Mouse (Mus musculus) cerebellum, adult 2 months (tissue): ENCODE data around the gene Gm19684. TPM values are rescaled to one million over a fixed set of nuclear protein-coding genes. Genes with fewer than 3 reads are reported as not detected.
"Not testable (repeated sequence)": the region's sequence is repeated elsewhere in the genome, so short reads cannot be mapped to it uniquely, and the experiment has no call there.

Experiments
- DNase-seq, 2 experiments: peaks; one replicate each; pipeline ENCODE4 v3.0.0; 2021
- H3K27ac ChIP-seq: fragments of 200-500 bp; 2 replicates; pipeline ENCODE4 v1.5.1; 2012; ENCODE audit warnings: low read length, control low read depth, inconsistent platforms; ENCODE audit not compliant: insufficient read depth
- H3K27me3 ChIP-seq: fragments of 200-500 bp; 2 replicates; pipeline ENCODE4 v1.6.1; 2012; ENCODE audit warnings: inconsistent platforms, mild to moderate bottlenecking, low read length, moderate library complexity; ENCODE audit not compliant: control insufficient read depth, insufficient read depth
- H3K4me1 ChIP-seq: fragments of 200-500 bp; 2 replicates; pipeline ENCODE4 v1.6.1; 2011; ENCODE audit warnings: low read length; ENCODE audit not compliant: control insufficient read depth, insufficient read depth
- H3K4me3 ChIP-seq: fragments of 200-500 bp; replicated peaks from 2 replicates; pipeline ENCODE3; 2011; ENCODE audit warnings: mild to moderate bottlenecking, low read depth, low read length, control low read depth; ENCODE audit not compliant: insufficient read depth
- CTCF ChIP-seq: fragments of 200-500 bp; IDR thresholded peaks from 2 replicates; pipeline ENCODE4 v1.5.1; 2011; ENCODE audit warnings: low read depth, mild to moderate bottlenecking, control low read depth, low read length, moderate library complexity, borderline replicate concordance; ENCODE audit not compliant: insufficient read depth
- POLR2A ChIP-seq: fragments of 200-500 bp; IDR thresholded peaks from 2 replicates; pipeline ENCODE4 v1.6.1; 2011; ENCODE audit warnings: low read length, control low read depth, borderline replicate concordance; ENCODE audit not compliant: insufficient read depth
- WGBS: fragments of 180-500 bp; shearing (Covaris S2); methylation state at CpG from one replicate; pipeline ENCODE4 v1.1.7; 2018; 5-methylcytosine and 5-hydroxymethylcytosine counted together
- polyA plus RNA-seq: library from polyadenylated mRNA; depleted of rRNA; stranded (reverse); fragments of >200 nt; gene quantifications from 2 replicates; pipeline ENCODE4 v1.2.3, GENCODE M21; 2012

The Gm19684 gene
- polyA plus RNA-seq, 1 experiment = not detected

GRCm38 (mm10) chr17:36093936-36094335 is 27.5 kb upstream of the Gm19684 start:
- Histone ChIP-seq H3K27ac (no peak overlapping the region), H3K4me1 (no peaks in the 10 kb centered on the region), H3K4me3 (no peak overlapping the region), H3K27me3 (no peaks in the 10 kb centered on the region)
- no peak for TF ChIP-seq CTCF
- no peak for TF ChIP-seq POLR2A
- DNase-seq = no peak
- 30% methylated on average over 3 of the region's 3 CpGs for WGBS

- WGBS = 47% methylated on average over 2 of the region's 2 CpGs
- not testable (repeated sequence) for H3K4me3 ChIP-seq, H3K27ac ChIP-seq, H3K4me1 ChIP-seq, DNase-seq, H3K27me3 ChIP-seq
Observed at GRCm38 (mm10) chr17:36099603-36100002, 21.9 kb upstream of the Gm19684 start.

- H3K4me3 ChIP-seq, H3K4me1 ChIP-seq, H3K27ac ChIP-seq, H3K27me3 ChIP-seq: not testable (repeated sequence)
- 46% methylated on average over 12 of the region's 12 CpGs for WGBS
- DNase-seq = peak in 1 of 2 experiments; percentile 18
Observed at GRCm38 (mm10) chr17:36102091-36102490, 19.4 kb upstream of the Gm19684 start.

- H3K4me1 ChIP-seq, H3K27ac ChIP-seq, H3K4me3 ChIP-seq, H3K27me3 ChIP-seq, DNase-seq: not testable (repeated sequence)
- 44% methylated on average over 3 of the region's 3 CpGs for WGBS
Observed at GRCm38 (mm10) chr17:36110129-36110528, 11.3 kb upstream of the Gm19684 start.

GRCm38 (mm10) chr17:36110641-36111509 is 10.6 kb upstream of the Gm19684 start:
- WGBS = under 1% methylated on average over 57 of the region's 57 CpGs
- peak; percentile 22; the same call in 1 of the 2 replicates for TF ChIP-seq CTCF
- H3K27me3 ChIP-seq, H3K4me3 ChIP-seq, H3K4me1 ChIP-seq, H3K27ac ChIP-seq: not testable (repeated sequence)
- DNase-seq = peak in 1 of 2 experiments; percentile 19

- not testable (repeated sequence) for H3K4me1 ChIP-seq, H3K27ac ChIP-seq, H3K27me3 ChIP-seq, DNase-seq, H3K4me3 ChIP-seq
- under 1% methylated on average over 10 of the region's 10 CpGs for WGBS
Observed at GRCm38 (mm10) chr17:36111510-36111868, 10.0 kb upstream of the Gm19684 start.

GRCm38 (mm10) chr17:36113979-36114593 is 7.4 kb upstream of the Gm19684 start:
- H3K27me3 ChIP-seq, H3K4me3 ChIP-seq, H3K4me1 ChIP-seq, H3K27ac ChIP-seq: not testable (repeated sequence)
- 20% methylated on average over 6 of the region's 6 CpGs for WGBS
- DNase-seq = peak; percentile 13 to 38
- TF ChIP-seq CTCF = peak; percentile 46; the same call in 1 of the 2 replicates

- WGBS = 26% methylated on average over 3 of the region's 3 CpGs
- not testable (repeated sequence) for H3K27me3 ChIP-seq, H3K4me1 ChIP-seq, DNase-seq, H3K27ac ChIP-seq, H3K4me3 ChIP-seq
Observed at GRCm38 (mm10) chr17:36116545-36116944, 4.9 kb upstream of the Gm19684 start.

GRCm38 (mm10) chr17:36120839-36121238 is 639 bp upstream of the Gm19684 start:
- H3K4me3 ChIP-seq, DNase-seq, H3K27ac ChIP-seq, H3K27me3 ChIP-seq, H3K4me1 ChIP-seq: not testable (repeated sequence)
- WGBS = 30% methylated on average over 18 of the region's 18 CpGs

- H3K4me1 ChIP-seq, H3K27me3 ChIP-seq, H3K4me3 ChIP-seq, DNase-seq, H3K27ac ChIP-seq: not testable (repeated sequence)
- WGBS = 66% methylated on average over 3 of the region's 3 CpGs
Observed at GRCm38 (mm10) chr17:36124111-36124510, 2.6 kb downstream of the Gm19684 start.

GRCm38 (mm10) chr17:36128525-36128924 is 7.0 kb downstream of the Gm19684 start:
- WGBS = 63% methylated on average over 12 of the region's 13 CpGs
- H3K27ac ChIP-seq, H3K4me3 ChIP-seq, H3K27me3 ChIP-seq, H3K4me1 ChIP-seq, DNase-seq: not testable (repeated sequence)
